Mouse (Mus musculus): ENCODE measurements around the gene Tspan14. TPM values are rescaled to one million over a fixed set of nuclear protein-coding genes. Genes with fewer than 3 reads are reported as not detected.

The Tspan14 gene
- polyA plus RNA-seq, 2 experiments from 2014 or later: 56.8 to 58.3 TPM

GRCm38 (mm10) chr14:40949730-40950614 lies 16.6 kb downstream of the Tspan14 start:
- peak; percentile 50 for ATAC-seq

- no peak for ATAC-seq
Measured at GRCm38 (mm10) chr14:40949047-40949446, 17.6 kb downstream of the Tspan14 start.

GRCm38 (mm10) chr14:40948522-40948921 lies 18.1 kb downstream of the Tspan14 start:
- ATAC-seq: no peak

- peak; percentile 72 for ATAC-seq
Measured at GRCm38 (mm10) chr14:40947431-40948394, 18.9 kb downstream of the Tspan14 start.

GRCm38 (mm10) chr14:40943802-40944201 lies 22.8 kb downstream of the Tspan14 start:
- peak; percentile 26 for ATAC-seq

GRCm38 (mm10) chr14:40942429-40942828 lies 24.2 kb downstream of the Tspan14 start:
- ATAC-seq: no peak

GRCm38 (mm10) chr14:40938380-40938987 lies 28.1 kb downstream of the Tspan14 start:
- peak; percentile 40 for ATAC-seq

GRCm38 (mm10) chr14:40937052-40937451 lies 29.6 kb downstream of the Tspan14 start:
- ATAC-seq: peak; percentile 29

- ATAC-seq: no peak
Measured at GRCm38 (mm10) chr14:40935481-40935880, 31.1 kb downstream of the Tspan14 start.

GRCm38 (mm10) chr14:40935054-40935453 lies 31.6 kb downstream of the Tspan14 start:
- no peak for ATAC-seq

GRCm38 (mm10) chr14:40933328-40933727 lies 33.3 kb downstream of the Tspan14 start:
- no peak for ATAC-seq

- ATAC-seq: no peak
Measured at GRCm38 (mm10) chr14:40932225-40932624, 34.4 kb downstream of the Tspan14 start.

- no peak for ATAC-seq
Measured at GRCm38 (mm10) chr14:40931115-40931829, 35.3 kb downstream of the Tspan14 start.

GRCm38 (mm10) chr14:40929943-40930342 lies 36.7 kb downstream of the Tspan14 start:
- peak; percentile 70 for ATAC-seq

GRCm38 (mm10) chr14:40928897-40929296 lies 37.7 kb downstream of the Tspan14 start:
- no peak for ATAC-seq

- peak; percentile 67 for ATAC-seq
Measured at GRCm38 (mm10) chr14:40927041-40927440, 39.6 kb downstream of the Tspan14 start.

- ATAC-seq: peak; percentile 32
Measured at GRCm38 (mm10) chr14:40924378-40925113, 42.1 kb downstream of the Tspan14 start.

- ATAC-seq: no peak
Measured at GRCm38 (mm10) chr14:40921241-40921640, 45.4 kb downstream of the Tspan14 start.

GRCm38 (mm10) chr14:40919521-40919920 lies 47.1 kb downstream of the Tspan14 start:
- ATAC-seq: no peak

GRCm38 (mm10) chr14:40918477-40918876 lies 48.1 kb downstream of the Tspan14 start:
- ATAC-seq: no peak

GRCm38 (mm10) chr14:40917632-40918031 lies 49.0 kb downstream of the Tspan14 start:
- peak; percentile 83 for ATAC-seq

All from activated CD4-positive, CD25-positive, alpha-beta regulatory T cell, adult 4 months (primary cell).